Mouse (Mus musculus) ES-E14 (cell line): Measurements from ENCODE around the gene Zfyve9. TPM values are rescaled to one million over a fixed set of nuclear protein-coding genes. Genes with fewer than 3 reads are reported as not detected.

Experiments
- DNase-seq: peaks from one replicate; pipeline ENCODE4 v3.0.0-alpha.2; 2013; ENCODE audit warnings: low read depth, low spot score
- H3K27ac ChIP-seq: 2 replicates; pipeline ENCODE4 v1.5.1; 2012; ENCODE audit warnings: low read depth, mild to moderate bottlenecking, low read length, moderate library complexity, mixed read lengths; ENCODE audit not compliant: poor library complexity, insufficient read depth, severe bottlenecking
- H3K36me3 ChIP-seq: 2 replicates; pipeline ENCODE4 v1.6.1; 2012; ENCODE audit warnings: mild to moderate bottlenecking, low read length, moderate library complexity, mixed read lengths; ENCODE audit not compliant: control insufficient read depth, poor library complexity, insufficient read depth, severe bottlenecking
- H3K4me1 ChIP-seq, 2 experiments: fragments of 150-350 bp in 1 of 2; sonication (generic) in 1 of 2; 2 replicates each; pipeline ENCODE4 v1.6.1; 2012; ENCODE audit warnings: low read length in 2 of 2, mild to moderate bottlenecking in 1 of 2, mixed read lengths in 1 of 2; ENCODE audit not compliant: control insufficient read depth in 2 of 2, insufficient read depth in 2 of 2, poor library complexity in 1 of 2
- H3K4me3 ChIP-seq, 2 experiments: fragments of 150-350 bp in 1 of 2; sonication (generic) in 1 of 2; 2 replicates each; pipeline ENCODE4 v1.5.1; 2012; ENCODE audit warnings: low read length in 2 of 2, low read depth in 1 of 2, mild to moderate bottlenecking in 1 of 2, mixed read lengths in 1 of 2; ENCODE audit not compliant: insufficient read depth in 1 of 2, poor library complexity in 1 of 2, severe bottlenecking in 1 of 2
- H3K9ac ChIP-seq: 2 replicates; pipeline ENCODE4 v1.6.1; 2012; ENCODE audit warnings: low read depth, mild to moderate bottlenecking, low read length, mixed read lengths; ENCODE audit not compliant: poor library complexity, insufficient read depth, severe bottlenecking
- H3K9me3 ChIP-seq: fragments of 150-350 bp; sonication (generic); 2 replicates; pipeline ENCODE4 v1.6.1; 2012; ENCODE audit warnings: low read depth, mild to moderate bottlenecking, low read length; ENCODE audit not compliant: control insufficient read depth, insufficient read depth
- CHD2 ChIP-seq: IDR thresholded peaks from 2 replicates; pipeline ENCODE4 v1.6.1; 2014; ENCODE audit warnings: mild to moderate bottlenecking, low read depth, low read length, inconsistent platforms
- HCFC1 ChIP-seq: IDR thresholded peaks from 2 replicates; pipeline ENCODE4 v1.6.1; 2012; ENCODE audit warnings: low read length, inconsistent platforms, borderline replicate concordance; ENCODE audit not compliant: insufficient read depth
- MAFK ChIP-seq: IDR thresholded peaks from 2 replicates; pipeline ENCODE4 v1.6.1; 2014; ENCODE audit warnings: mild to moderate bottlenecking, low read depth, low read length, inconsistent platforms; ENCODE audit not compliant: insufficient read depth
- ZC3H11A ChIP-seq: IDR thresholded peaks from 2 replicates; pipeline ENCODE4 v1.6.1; 2012; ENCODE audit warnings: low read depth, mild to moderate bottlenecking, inconsistent platforms, low read length, borderline replicate concordance
- ZNF384 ChIP-seq: IDR thresholded peaks from 2 replicates; pipeline ENCODE4 v1.6.1; 2012; ENCODE audit warnings: low read depth, low read length, inconsistent platforms
- in situ Hi-C, 2 experiments: fragments of 600-800 bp; cut with MboI; formaldehyde crosslinking; loops; one replicate each; pipeline ENCODE4 v1.15.1; 2025; ENCODE audit warnings: low sequenced_read_pairs in 2 of 2, inconsistent platforms in 1 of 2; ENCODE audit not compliant: unreplicated experiment in 2 of 2
- total RNA-seq: library from RNA; depleted of rRNA; stranded (reverse); fragments of 300-350 nt; gene quantifications from 2 replicates; pipeline ENCODE4 v1.2.3, GENCODE M21; 2012

The Zfyve9 gene
- total RNA-seq, 1 experiment, result 8.7 TPM

- H3K9ac ChIP-seq, result no peak overlapping the region
- H3K4me3 ChIP-seq, result no peak overlapping the region
- DNase-seq, result no peak
- H3K36me3 ChIP-seq, result no peaks in the 10 kb centered on the region
- in situ Hi-C loops, result no loop called here
- no peak for TF ChIP-seq ZNF384
- no peak for TF ChIP-seq ZC3H11A
- no peak for TF ChIP-seq HCFC1
- TF ChIP-seq CHD2, result no peak
- no peak for TF ChIP-seq MAFK
- H3K9me3 ChIP-seq, result no peaks in the 10 kb centered on the region
- no peak overlapping the region for H3K27ac ChIP-seq
- H3K4me1 ChIP-seq, result no peaks in the 10 kb centered on the region
These were observed 30.5 kb upstream of the Zfyve9 start for GRCm38 (mm10) chr4:108811142-108811541.

DNA sequence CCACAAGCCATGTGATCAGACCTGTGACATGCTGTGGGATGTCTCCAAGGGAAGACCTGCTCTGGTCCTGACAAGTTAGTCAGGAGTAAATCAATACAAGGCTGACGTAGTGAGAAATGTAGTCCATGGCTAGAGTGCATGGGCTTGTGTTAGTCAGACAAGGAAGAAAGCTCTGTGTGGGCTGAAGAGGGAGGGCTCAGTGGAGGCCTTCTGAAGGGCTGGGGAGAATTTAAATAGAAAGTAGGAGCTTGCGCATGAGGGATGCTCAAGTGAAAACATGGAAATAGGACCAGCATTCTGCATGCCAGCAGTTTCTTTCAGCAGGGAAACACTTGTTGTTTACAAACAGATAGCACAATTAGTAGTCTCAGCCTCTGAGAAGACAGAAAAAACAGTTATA lies 22.9 kb upstream of the Zfyve9 start:
- no peak for TF ChIP-seq CHD2
- no peak for TF ChIP-seq ZNF384
- TF ChIP-seq MAFK, result no peak
- TF ChIP-seq HCFC1, result no peak
- no peak for TF ChIP-seq ZC3H11A
- no peak for DNase-seq
- Histone ChIP-seq H3K4me3 (no peak overlapping the region), H3K27ac (no peak overlapping the region), H3K36me3 (no peaks in the 10 kb centered on the region), H3K9me3 (no peaks in the 10 kb centered on the region), H3K4me1 (no peaks in the 10 kb centered on the region; a peak in 1 of 4 replicates), H3K9ac (no peak overlapping the region)
- in situ Hi-C loops, result no loop called here

GRCm38 (mm10) chr4:108798083-108798830 lies 17.7 kb upstream of the Zfyve9 start:
- H3K9ac ChIP-seq, result no peak overlapping the region
- no peak overlapping the region for H3K4me3 ChIP-seq
- H3K36me3 ChIP-seq, result no peaks in the 10 kb centered on the region
- H3K9me3 ChIP-seq, result no peaks in the 10 kb centered on the region
- in situ Hi-C loops, result no loop called here
- peaks cover 0 to 3% of the 10 kb centered on the region in 2 experiments; a peak in 2 of 4 replicates for H3K4me1 ChIP-seq
- TF ChIP-seq ZC3H11A (peak; percentile 20; the same call in 1 of the 2 replicates), ZNF384 (no peak), HCFC1 (no peak), CHD2 (no peak), MAFK (no peak)
- DNase-seq, result peak; percentile 38
- no peak overlapping the region for H3K27ac ChIP-seq

GRCm38 (mm10) chr4:108796701-108797100 lies 16.1 kb upstream of the Zfyve9 start:
- Histone ChIP-seq H3K4me1 (peaks cover 0 to 3% of the 10 kb centered on the region in 2 experiments; a peak in 2 of 4 replicates), H3K4me3 (no peak overlapping the region), H3K27ac (no peak overlapping the region; the same call in 1 of the 2 replicates), H3K36me3 (no peaks in the 10 kb centered on the region), H3K9me3 (no peaks in the 10 kb centered on the region), H3K9ac (no peak overlapping the region)
- DNase-seq, result peak; percentile 53
- in situ Hi-C loops, result no loop called here
- TF ChIP-seq MAFK (no peak), ZC3H11A (no peak), CHD2 (no peak), HCFC1 (no peak), ZNF384 (no peak)
